Mouse (Mus musculus) cerebellum, adult 2 months (tissue): ENCODE data around the gene Stil.

Experiments
- CTCF ChIP-seq: fragments of 200-500 bp; IDR thresholded peaks from 2 replicates; pipeline ENCODE4 v1.5.1; 2011; ENCODE audit warnings: low read depth, mild to moderate bottlenecking, control low read depth, low read length, moderate library complexity, borderline replicate concordance; ENCODE audit not compliant: insufficient read depth
- POLR2A ChIP-seq: fragments of 200-500 bp; IDR thresholded peaks from 2 replicates; pipeline ENCODE4 v1.6.1; 2011; ENCODE audit warnings: low read length, control low read depth, borderline replicate concordance; ENCODE audit not compliant: insufficient read depth

- no peak for TF ChIP-seq POLR2A
- no peak for TF ChIP-seq CTCF
These were observed 48.2 kb downstream of the Stil start for GRCm38 (mm10) chr4:115048190-115048589.
